Mouse (Mus musculus): ENCODE results near the gene Aif1l. TPM values are rescaled to one million over a fixed set of nuclear protein-coding genes. Genes with fewer than 3 reads are reported as not detected.
A peak's percentile ranks its signal among the peaks of the same experiment; 100 is the strongest.

The Aif1l gene
- polyA plus RNA-seq, 1 experiment from 2014 or later: 80.5 TPM

DNA sequence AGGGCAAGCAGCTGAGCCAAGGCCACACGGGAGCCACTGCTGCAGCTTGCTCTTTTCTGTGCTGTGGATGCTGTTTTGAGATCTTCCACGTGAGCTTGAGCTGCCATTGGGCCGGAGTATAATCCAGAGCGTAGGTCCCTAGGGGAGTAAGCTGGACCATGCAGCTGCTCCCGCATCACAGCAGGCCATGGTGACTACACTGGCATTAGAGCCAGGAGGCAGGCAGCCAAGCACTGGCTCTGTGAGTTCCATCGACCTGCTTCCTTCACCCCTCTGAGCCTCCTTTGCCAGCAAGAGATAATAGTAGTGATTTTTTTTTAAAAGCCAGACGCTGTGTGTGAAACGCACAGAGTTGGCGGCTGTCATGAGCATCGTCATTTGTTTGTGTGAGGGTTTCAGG, 2.3 kb downstream of the Aif1l start:
- WGBS: 75% methylated on average over 10 of the region's 10 CpGs
- H3K4me3 ChIP-seq: no peak overlapping the region
- peaks cover 4% of the 10 kb centered on the region; the same call in 1 of the 2 replicates for H3K27me3 ChIP-seq (replicated peaks)
- H3K36me3 ChIP-seq: peaks cover 3% of the 10 kb centered on the region; the same call in 1 of the 2 replicates
- 0 out of 2 replicates have a peak overlapping the region, but pooled peaks have one; percentile 18 for H3K9ac ChIP-seq
- H3K4me2 ChIP-seq: peak overlapping the region; percentile 98; the same call in 1 of the 2 replicates
- peaks cover 50% of the 10 kb centered on the region for H3K4me1 ChIP-seq (replicated peaks)
- no peaks in the 10 kb centered on the region for H3K9me3 ChIP-seq (replicated peaks)
- H3K27ac ChIP-seq (ENCODE audit: poor library complexity, severe bottlenecking): no peak overlapping the region
- no peak for ATAC-seq (ENCODE audit: insufficient number of reproducible peaks, low FRiP score)

DNA sequence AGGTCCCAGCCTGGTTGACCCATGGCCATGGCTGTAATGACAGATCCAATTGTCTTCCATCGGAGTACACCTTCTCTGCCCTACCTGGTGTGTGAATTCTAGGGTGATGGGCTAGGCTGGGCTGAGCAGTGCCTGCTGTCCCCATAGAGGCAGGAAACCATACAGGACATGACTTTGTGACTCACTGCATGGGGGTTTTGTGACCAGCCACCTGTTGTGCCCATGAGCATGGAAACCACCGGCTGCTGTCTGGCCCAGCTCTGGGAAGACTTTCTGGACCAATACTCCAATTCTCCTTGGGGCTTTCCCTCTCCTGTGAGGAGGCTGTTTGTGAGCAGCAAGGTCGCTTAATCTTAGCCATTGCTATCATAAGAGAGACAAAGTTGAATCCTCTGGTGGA, 2.8 kb downstream of the Aif1l start:
- H3K27me3 ChIP-seq (replicated peaks): peaks cover 4% of the 10 kb centered on the region; the same call in 1 of the 2 replicates
- H3K27ac ChIP-seq (ENCODE audit: poor library complexity, severe bottlenecking): 0 out of 2 replicates have a peak overlapping the region, but pooled peaks have one; percentile 88
- H3K36me3 ChIP-seq: peaks cover 5% of the 10 kb centered on the region; the same call in 1 of the 2 replicates
- 69% methylated on average over 3 of the region's 3 CpGs for WGBS
- peaks cover 51% of the 10 kb centered on the region for H3K4me1 ChIP-seq (replicated peaks)
- H3K9me3 ChIP-seq (replicated peaks): no peaks in the 10 kb centered on the region
- H3K9ac ChIP-seq: 0 out of 2 replicates have a peak overlapping the region, but pooled peaks have one; percentile 18
- ATAC-seq (ENCODE audit: insufficient number of reproducible peaks, low FRiP score): no peak
- no peak overlapping the region for H3K4me3 ChIP-seq
- peak overlapping the region; percentile 26 for H3K4me2 ChIP-seq

DNA sequence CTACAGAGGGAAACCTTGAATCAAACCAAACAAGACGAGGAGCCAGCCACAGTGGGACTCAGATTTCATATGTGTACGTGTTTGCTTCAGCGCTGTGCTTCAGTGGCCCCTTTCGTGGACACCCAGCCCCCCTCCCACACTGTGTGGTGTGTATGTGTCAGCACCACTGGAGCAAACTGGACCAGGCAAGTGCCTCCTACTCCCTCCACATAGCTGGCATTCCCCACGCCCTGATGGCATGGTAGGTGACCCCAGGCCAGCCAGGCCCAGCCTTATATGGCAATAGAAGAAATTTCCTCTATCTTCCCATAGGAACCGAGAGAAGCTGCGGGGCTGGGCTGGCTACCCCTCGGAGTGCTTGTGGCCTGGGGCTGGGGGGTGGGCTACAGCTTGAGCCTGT, 3.7 kb downstream of the Aif1l start:
- Histone ChIP-seq H3K27me3 (replicated peaks) (peaks cover 4% of the 10 kb centered on the region; the same call in 1 of the 2 replicates), H3K4me1 (replicated peaks) (peaks cover 56% of the 10 kb centered on the region), H3K9me3 (replicated peaks) (no peaks in the 10 kb centered on the region), H3K9ac (0 out of 2 replicates have a peak overlapping the region, but pooled peaks have one; percentile 44), H3K36me3 (peaks cover 8% of the 10 kb centered on the region; the same call in 1 of the 2 replicates), H3K27ac (ENCODE audit: poor library complexity, severe bottlenecking) (peak overlapping the region; percentile 88), H3K4me3 (no peak overlapping the region), H3K4me2 (peak overlapping the region; percentile 18)
- WGBS: 30% methylated on average over 8 of the region's 8 CpGs
- no peak for ATAC-seq (ENCODE audit: insufficient number of reproducible peaks, low FRiP score)

DNA sequence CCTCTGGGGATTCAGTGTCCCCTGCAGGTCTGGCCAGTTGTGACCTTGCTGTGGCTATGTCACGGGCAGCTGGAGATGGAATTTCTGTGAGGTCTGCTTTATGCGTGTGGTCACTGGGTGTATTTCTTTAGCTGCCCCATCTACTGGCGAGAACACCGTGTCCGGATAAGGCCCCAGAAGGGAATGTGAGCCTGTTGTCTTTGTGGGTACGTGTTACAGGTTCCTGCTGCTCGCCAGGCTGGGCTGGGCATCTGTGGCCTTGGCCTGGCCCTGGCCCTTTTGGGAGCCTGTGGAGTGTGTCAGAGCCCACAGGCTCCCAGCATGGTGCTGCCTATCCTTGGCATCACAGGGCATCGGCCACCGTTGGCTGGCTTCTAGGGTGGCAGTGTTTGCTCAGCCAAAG, 4.8 kb downstream of the Aif1l start:
- no peak overlapping the region for H3K4me3 ChIP-seq
- H3K9ac ChIP-seq: peak overlapping the region; percentile 44
- 61% methylated on average over 9 of the region's 9 CpGs for WGBS
- ATAC-seq (ENCODE audit: insufficient number of reproducible peaks, low FRiP score): no peak
- peaks cover 11% of the 10 kb centered on the region; the same call in 1 of the 2 replicates for H3K36me3 ChIP-seq
- 0 out of 2 replicates have a peak overlapping the region, but pooled peaks have one; percentile 18 for H3K4me2 ChIP-seq
- no peaks in the 10 kb centered on the region for H3K27me3 ChIP-seq (replicated peaks)
- H3K27ac ChIP-seq (ENCODE audit: poor library complexity, severe bottlenecking): peak overlapping the region; percentile 88
- peaks cover 55% of the 10 kb centered on the region for H3K4me1 ChIP-seq (replicated peaks)
- no peaks in the 10 kb centered on the region for H3K9me3 ChIP-seq (replicated peaks)

DNA sequence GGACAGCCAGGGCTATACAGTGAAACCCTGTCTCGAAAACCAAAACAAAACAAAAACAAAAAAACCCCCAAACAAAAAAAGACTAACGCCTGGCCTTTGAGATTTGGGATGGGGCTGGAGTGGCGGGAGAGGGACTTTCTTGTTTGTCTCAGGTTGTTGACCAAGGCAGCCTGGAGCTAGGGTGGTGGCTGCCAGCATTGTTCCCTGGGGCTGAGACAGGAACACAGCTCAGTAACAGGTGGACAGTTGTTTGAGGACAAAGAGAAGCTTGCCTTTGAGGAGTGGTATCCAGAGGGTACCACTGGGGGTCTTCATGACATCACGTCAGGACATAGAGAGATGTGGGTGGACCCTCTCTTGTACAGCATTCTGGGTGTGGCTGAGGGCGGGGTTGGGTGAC, 5.7 kb downstream of the Aif1l start:
- Histone ChIP-seq H3K4me2 (no peak overlapping the region), H3K4me1 (replicated peaks) (peaks cover 50% of the 10 kb centered on the region), H3K9ac (no peak overlapping the region), H3K27ac (ENCODE audit: poor library complexity, severe bottlenecking) (no peak overlapping the region), H3K27me3 (replicated peaks) (no peaks in the 10 kb centered on the region), H3K4me3 (no peak overlapping the region), H3K9me3 (replicated peaks) (no peaks in the 10 kb centered on the region), H3K36me3 (peaks cover 16% of the 10 kb centered on the region; the same call in 1 of the 2 replicates)
- WGBS: 93% methylated on average over 5 of the region's 5 CpGs
- ATAC-seq (ENCODE audit: insufficient number of reproducible peaks, low FRiP score): no peak

DNA sequence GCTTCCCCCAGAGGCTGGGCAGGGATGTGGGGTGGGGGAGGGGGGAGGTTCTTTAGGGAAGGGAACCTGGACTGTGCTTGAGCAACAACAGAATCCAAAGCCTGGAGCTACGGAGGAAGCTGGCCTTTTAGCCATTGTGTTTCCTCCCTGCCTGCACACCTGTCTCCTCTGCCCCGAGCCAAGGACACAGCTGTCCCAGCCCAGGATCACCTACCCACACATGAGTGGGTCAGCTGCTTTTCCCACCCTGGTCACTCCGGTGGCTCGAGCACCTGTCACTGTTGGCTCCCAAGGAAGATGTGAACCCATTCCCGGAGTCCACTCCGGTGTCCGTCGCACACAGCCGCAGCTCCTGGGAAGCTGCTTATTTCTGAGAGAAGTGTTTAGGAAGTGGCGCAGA, 7.3 kb downstream of the Aif1l start:
- peaks cover 16% of the 10 kb centered on the region; the same call in 1 of the 2 replicates for H3K36me3 ChIP-seq
- H3K4me1 ChIP-seq (replicated peaks): peaks cover 44% of the 10 kb centered on the region
- H3K9me3 ChIP-seq (replicated peaks): no peaks in the 10 kb centered on the region
- WGBS: 87% methylated on average over 10 of the region's 10 CpGs
- ATAC-seq (ENCODE audit: insufficient number of reproducible peaks, low FRiP score): no peak
- H3K27ac ChIP-seq (ENCODE audit: poor library complexity, severe bottlenecking): no peak overlapping the region
- no peaks in the 10 kb centered on the region for H3K27me3 ChIP-seq (replicated peaks)
- H3K4me3 ChIP-seq: no peak overlapping the region
- H3K4me2 ChIP-seq: no peak overlapping the region
- H3K9ac ChIP-seq: no peak overlapping the region

DNA sequence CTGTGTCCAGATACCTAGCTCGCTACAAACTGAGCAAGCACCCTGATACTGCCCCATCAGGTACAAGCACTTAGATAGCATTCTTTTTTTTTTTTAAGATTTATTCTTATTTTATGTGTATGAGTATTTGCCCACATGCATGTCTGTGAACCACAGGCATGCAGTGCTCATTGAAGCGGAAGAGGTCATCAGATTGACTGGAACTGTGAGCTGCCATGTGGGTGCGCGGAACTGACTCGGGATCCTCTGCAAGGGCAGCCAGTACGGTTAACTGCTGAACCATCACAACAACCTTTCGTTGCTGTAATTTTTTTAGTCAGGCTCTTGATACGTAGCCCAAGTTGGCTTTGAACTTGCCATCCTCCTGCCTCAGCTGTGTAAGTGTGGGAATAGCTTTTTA, 11.0 kb downstream of the Aif1l start:
- 93% methylated on average over 8 of the region's 8 CpGs for WGBS
- H3K4me1 ChIP-seq (replicated peaks): peaks cover 24% of the 10 kb centered on the region
- H3K4me3 ChIP-seq: no peak overlapping the region
- H3K27me3 ChIP-seq (replicated peaks): no peaks in the 10 kb centered on the region
- no peak overlapping the region for H3K27ac ChIP-seq (ENCODE audit: poor library complexity, severe bottlenecking)
- H3K4me2 ChIP-seq: no peak overlapping the region
- H3K36me3 ChIP-seq: peaks cover 22% of the 10 kb centered on the region; the same call in 1 of the 2 replicates
- no peak overlapping the region for H3K9ac ChIP-seq
- H3K9me3 ChIP-seq (replicated peaks): no peaks in the 10 kb centered on the region
- no peak for ATAC-seq (ENCODE audit: insufficient number of reproducible peaks, low FRiP score)

DNA sequence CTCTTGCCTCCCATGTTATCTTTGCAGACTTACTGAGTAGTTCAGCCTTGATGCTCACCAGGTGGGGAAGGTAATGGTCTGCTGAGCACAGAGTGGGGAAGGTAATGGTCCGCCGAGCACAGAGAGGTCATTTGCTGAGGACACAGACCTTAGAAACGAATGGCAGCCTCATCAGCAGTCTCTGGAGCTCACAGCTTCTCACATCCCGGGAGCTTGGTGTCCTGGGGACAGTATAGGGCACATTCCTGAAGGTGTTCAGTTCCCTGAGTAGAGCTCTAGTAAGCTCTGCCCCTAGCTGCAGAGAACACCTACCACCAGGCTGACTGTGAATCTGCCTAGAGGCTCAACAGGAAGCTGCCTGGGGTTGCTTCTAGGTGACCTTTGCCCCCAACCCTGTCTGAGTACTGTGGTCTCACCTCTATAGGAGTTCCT, 11.9 kb downstream of the Aif1l start:
- no peak overlapping the region for H3K27ac ChIP-seq (ENCODE audit: poor library complexity, severe bottlenecking)
- H3K4me3 ChIP-seq: no peak overlapping the region
- H3K4me2 ChIP-seq: no peak overlapping the region
- no peak overlapping the region for H3K9ac ChIP-seq
- H3K27me3 ChIP-seq (replicated peaks): no peaks in the 10 kb centered on the region
- no peaks in the 10 kb centered on the region for H3K9me3 ChIP-seq (replicated peaks)
- H3K36me3 ChIP-seq: peaks cover 24% of the 10 kb centered on the region; the same call in 1 of the 2 replicates
- WGBS: 77% methylated on average over 4 of the region's 4 CpGs
- peaks cover 22% of the 10 kb centered on the region; the same call in 1 of the 2 replicates for H3K4me1 ChIP-seq (replicated peaks)
- ATAC-seq (ENCODE audit: insufficient number of reproducible peaks, low FRiP score): no peak

DNA sequence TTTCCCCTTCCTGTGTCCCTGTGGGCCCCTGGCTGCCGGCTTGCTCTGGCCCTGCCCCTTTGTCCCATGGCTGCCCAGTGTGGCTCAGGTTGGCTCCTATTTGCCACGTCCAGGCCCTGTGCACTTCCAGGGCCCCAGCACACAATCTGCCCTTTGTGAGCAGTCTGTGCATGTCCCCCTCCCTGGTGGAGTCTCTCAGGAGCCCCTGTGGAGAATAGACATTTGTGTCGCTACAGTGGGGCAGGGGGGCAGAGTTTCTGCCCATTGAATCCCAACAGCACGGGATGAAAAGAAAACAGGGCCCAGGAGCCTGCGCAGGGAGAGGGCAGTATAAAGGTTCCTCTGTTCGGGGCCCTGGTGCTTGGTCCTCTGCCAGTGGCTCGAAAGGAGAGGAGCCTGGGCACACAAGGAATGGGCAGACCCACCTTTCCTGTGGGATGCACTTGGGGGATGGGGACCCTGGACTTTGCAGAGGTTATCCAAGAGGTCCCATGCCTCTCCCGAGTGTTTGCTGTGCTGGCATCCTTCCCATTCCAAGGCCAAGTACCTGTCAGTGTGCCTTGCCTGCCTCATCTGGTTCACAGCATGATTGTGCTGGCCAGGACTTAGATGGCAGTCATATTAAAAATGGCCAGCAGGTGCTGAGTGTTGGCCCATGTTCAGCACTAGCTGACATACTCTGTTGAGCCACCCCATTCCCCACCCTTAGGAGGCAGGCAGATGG, 12.7 kb downstream of the Aif1l start:
- WGBS: 68% methylated on average over 8 of the region's 8 CpGs
- no peak for ATAC-seq (ENCODE audit: insufficient number of reproducible peaks, low FRiP score)
- Histone ChIP-seq H3K4me2 (no peak overlapping the region), H3K9ac (no peak overlapping the region), H3K9me3 (replicated peaks) (no peaks in the 10 kb centered on the region), H3K4me1 (replicated peaks) (peaks cover 22% of the 10 kb centered on the region; the same call in 1 of the 2 replicates), H3K27ac (ENCODE audit: poor library complexity, severe bottlenecking) (no peak overlapping the region), H3K4me3 (no peak overlapping the region), H3K27me3 (replicated peaks) (no peaks in the 10 kb centered on the region), H3K36me3 (peaks cover 26% of the 10 kb centered on the region; the same call in 1 of the 2 replicates)

DNA sequence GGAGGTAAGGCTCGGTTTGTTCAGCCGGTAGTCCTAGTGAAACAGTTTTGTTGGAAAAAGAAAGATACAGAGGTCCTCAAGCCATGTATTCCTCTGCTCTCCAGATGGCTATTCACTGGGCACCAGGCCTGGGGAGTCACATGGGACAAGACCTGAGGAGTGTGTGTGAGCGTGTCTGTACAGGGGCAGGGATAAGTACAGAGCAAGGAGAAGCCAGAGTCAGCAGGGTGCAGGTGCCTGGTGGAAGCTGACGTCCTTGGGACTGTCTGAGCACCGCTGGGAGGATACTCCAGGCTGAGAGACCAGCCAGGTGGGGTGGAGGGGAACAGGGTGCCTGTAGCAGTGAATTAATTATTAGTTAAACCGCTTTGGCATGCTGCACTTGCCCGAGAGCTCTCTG, 13.6 kb downstream of the Aif1l start:
- H3K36me3 ChIP-seq: peaks cover 33% of the 10 kb centered on the region; the same call in 1 of the 2 replicates
- H3K4me1 ChIP-seq (replicated peaks): peaks cover 17% of the 10 kb centered on the region; the same call in 1 of the 2 replicates
- no peak overlapping the region for H3K4me3 ChIP-seq
- H3K27me3 ChIP-seq (replicated peaks): no peaks in the 10 kb centered on the region
- no peak for ATAC-seq (ENCODE audit: insufficient number of reproducible peaks, low FRiP score)
- 79% methylated on average over 7 of the region's 7 CpGs for whole genome bisulfite sequencing
- no peak overlapping the region for H3K4me2 ChIP-seq
- H3K27ac ChIP-seq (ENCODE audit: poor library complexity, severe bottlenecking): no peak overlapping the region
- H3K9ac ChIP-seq: no peak overlapping the region
- no peaks in the 10 kb centered on the region for H3K9me3 ChIP-seq (replicated peaks)

DNA sequence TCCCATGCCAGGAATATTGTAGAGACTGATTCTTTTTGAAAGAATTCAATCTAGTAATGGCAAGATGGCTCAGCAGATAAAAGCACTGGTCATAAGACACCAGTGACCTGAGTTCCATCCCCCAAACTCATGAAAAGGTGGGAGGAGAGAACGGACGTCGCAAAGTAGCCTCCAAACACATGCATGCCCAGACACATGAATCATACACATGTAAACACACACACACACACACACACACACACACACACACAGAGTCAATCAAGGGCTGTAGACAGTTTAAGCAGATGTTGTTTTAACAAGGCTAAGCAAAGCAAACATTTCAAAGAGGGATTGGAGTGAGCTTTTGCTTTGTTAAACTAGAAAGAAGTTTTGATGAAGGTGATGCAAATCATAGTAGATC, 14.3 kb downstream of the Aif1l start:
- Histone ChIP-seq H3K4me1 (replicated peaks) (peaks cover 17% of the 10 kb centered on the region; the same call in 1 of the 2 replicates), H3K4me3 (no peak overlapping the region), H3K27me3 (replicated peaks) (no peaks in the 10 kb centered on the region), H3K9ac (no peak overlapping the region), H3K36me3 (peaks cover 33% of the 10 kb centered on the region; the same call in 1 of the 2 replicates), H3K4me2 (no peak overlapping the region), H3K9me3 (replicated peaks) (no peaks in the 10 kb centered on the region), H3K27ac (ENCODE audit: poor library complexity, severe bottlenecking) (no peak overlapping the region)
- 94% methylated on average over 3 of the region's 3 CpGs for WGBS
- no peak for ATAC-seq (ENCODE audit: insufficient number of reproducible peaks, low FRiP score)

Data from heart, embryonic 12.5 days (tissue).